Mouse (Mus musculus) c-Kit-negative CD71-positive TER-119-positive erythroid progenitor cells, embryonic 14.5 days (primary cell): ENCODE measurements around the gene Ttc28.

Experiments used
- DNase-seq: peaks from one replicate; pipeline ENCODE4 v3.0.0-alpha.2; 2013; ENCODE audit warnings: low read depth, low spot score

The Ttc28 gene

DNA sequence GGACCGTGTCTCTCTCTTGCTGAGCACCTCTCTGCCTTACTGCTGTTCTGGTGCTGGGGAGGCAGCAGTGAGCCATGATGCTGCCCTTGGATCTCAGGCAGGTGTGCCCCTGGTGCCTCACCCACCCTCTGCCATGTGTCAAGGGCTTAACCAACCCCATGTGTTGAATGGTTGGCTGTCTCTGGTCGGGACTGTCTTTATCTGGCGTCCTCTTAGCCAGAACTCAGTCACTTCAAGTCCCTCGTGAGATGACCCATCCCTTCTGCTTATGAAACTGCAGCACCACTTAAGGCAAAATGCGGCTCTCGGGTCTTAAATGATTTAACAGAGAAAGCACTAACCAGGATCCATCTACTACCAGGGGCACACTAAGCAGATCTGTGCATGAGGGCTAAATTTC is 283.3 kb downstream of the Ttc28 start:
- no peak for DNase-seq

DNA sequence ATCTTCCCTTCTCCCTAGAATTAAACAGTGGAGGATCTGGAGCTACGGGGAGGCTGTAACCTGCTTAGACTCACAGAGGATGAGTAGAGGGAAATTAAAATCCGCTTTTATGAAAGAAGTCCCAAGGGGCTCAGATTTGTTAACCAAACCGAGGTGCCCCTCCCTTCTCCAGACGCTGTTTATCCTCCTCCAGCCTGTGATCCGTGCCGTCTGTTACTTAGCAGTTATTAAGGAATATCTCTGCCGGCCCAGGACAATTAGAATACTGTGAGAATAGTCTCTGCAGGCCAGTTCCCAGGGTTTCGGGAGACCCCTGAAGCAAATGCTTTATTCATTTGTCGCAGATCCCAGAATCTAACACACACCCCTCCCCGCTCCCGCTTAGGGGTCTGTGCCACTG is 283.8 kb downstream of the Ttc28 start:
- no peak for DNase-seq

DNA sequence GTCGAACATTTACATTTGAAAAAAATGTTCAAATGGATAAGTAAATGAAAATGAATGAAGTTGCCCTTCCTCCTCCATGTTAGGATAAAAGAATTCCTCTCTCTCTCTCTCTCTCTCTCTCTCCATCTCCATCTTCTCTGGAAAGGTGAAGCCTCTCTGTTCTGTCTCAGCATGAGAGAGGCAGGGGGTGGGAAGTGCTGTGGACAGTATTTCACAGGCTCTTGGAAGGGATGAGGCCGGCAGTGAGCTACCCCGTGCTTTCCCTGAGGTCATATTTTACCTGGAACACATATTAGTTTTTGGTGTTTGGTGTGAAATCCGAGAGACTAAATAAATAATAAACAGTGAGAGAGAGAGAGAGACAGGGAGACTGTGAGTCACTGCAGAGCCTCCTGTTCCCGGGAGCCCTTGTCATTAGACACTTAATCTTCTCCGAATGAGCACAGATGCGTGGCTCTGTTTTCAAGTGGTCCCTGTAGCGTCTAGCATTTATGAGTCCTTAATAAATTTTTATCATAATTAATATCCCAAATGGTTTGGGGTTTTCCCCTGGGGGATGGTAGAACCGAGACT is 284.8 kb downstream of the Ttc28 start:
- no peak for DNase-seq

DNA sequence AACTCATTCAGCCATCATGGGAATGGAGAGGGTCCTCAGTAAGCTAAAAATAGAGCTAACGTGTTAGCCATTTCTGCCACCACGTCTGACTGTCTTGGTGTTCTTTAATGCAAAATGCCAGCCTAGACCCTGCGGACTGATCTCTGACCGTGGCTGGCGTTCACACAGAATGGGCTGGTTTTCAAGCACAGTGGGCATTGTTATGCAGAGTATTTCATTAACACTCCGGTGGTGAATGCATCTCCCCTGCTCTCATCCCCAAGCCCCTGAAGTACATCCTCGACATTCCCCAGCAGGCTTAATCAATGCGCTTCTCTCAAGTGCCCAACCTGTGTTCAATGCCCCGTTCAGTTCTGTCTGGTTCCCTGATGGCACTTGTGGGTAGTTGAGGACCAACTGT is 290.8 kb downstream of the Ttc28 start:
- DNase-seq: no peak

DNA sequence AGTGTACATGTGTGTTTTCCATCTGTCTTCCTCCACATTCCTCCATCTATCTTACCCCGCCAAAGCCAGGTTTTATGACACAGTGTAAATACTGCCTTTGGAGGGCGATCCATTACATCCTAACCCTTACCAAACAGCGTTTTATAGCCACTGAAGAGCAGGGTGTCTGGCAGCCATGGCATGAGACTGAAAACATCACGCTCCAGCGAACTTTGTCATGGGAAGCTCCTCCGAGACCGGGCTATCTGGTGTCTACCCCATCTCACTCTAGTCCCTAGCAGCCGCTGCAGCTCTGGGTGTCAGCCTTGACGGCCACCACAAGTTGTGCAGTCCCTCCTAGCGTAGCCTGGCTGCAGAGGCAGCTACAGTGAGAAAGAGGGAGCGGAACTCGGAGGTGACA is 295.8 kb downstream of the Ttc28 start:
- DNase-seq: no peak

DNA sequence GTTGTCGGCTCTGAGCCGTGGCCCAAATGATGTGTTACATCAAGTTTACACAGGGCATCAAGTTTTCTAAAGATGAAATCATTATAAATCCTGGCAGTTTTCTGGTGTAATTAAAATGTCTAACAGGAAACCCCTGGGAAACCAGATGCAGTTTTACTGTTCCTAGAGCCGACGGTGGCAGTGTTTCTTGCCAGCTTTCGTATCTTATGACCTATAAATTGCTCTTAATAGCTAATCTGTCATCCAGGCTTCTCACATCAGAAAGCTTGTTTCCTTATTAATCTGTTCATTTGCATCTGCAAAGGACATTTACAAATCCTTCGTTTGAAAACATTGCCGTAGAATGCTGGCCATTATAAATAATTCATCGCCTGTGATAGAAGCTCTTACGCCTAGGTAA is 296.2 kb downstream of the Ttc28 start:
- DNase-seq: no peak

DNA sequence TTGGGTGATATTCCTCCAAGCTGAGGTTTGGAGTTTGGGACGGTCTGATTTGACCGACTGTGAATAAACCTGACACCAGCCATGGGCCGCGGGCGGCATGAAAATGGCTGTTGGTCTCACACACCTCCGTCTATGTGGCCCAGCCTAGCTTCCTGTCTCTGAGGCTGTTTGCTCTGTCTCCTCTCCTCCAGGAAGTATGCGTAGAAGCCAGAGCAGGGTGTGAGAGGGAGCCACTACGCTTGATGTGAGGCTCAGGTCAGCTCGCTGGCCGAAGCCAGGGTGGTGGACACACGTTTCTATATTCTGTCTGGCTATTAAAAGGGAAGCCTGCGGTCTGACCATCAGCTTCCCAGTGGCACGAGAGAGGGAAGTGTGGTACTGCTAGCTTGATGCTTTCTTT is 296.8 kb downstream of the Ttc28 start:
- no peak for DNase-seq

DNA sequence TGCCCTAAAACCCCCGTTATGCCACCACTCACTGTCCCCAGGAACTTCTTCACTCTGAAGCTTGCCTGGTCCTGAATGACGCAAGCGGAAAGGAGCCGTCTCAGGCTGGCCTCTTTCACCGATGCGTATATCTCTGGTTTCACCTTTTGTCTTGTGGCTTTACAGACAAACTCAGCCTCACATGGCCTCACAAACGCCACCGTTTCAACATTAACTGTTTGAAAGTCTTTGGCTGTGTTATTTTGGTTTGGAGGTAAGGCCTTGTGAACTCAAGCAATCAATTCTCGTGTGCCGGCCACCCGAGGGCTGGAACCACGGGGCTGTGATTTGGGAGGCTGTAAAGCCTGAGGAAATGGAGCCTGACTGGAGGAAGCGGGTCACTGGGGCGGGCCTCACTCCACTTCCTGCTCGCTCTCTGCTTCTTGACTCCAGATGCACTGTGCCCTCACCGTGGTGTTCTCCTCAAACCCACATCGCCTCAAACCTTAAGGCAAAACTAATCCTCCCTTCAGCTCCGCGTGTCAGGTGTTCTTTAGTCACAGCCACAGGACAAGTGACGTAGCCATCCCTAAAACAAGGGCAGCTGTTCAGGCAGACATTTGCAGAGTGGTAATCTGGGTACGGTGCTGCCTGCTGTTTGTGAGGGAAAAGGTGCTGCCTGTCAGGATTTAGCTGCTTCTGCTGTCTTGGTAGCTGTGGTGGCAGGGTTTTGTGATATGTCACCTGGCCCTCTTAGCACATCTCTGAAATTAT is 298.9 kb downstream of the Ttc28 start:
- DNase-seq: no peak

DNA sequence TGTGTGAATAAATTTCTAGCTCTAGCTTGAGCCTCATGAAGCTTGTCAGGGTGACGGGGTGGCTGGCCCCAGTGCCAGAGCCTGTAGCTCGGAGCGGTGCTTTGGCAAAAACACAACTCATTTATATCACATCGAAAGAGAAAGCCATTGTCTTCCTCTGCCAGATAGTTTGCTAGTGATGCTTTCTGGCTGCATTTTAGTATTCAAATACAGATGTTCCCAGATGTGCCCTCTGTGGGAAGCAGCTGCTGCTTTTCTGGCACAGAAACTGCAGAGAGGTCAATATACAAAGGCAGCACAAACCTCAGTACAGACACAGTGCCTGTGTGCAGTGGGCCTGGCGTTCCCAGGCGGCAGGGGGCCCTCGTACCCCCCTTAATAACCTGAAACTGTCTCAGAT is 300.0 kb downstream of the Ttc28 start:
- DNase-seq: no peak

DNA sequence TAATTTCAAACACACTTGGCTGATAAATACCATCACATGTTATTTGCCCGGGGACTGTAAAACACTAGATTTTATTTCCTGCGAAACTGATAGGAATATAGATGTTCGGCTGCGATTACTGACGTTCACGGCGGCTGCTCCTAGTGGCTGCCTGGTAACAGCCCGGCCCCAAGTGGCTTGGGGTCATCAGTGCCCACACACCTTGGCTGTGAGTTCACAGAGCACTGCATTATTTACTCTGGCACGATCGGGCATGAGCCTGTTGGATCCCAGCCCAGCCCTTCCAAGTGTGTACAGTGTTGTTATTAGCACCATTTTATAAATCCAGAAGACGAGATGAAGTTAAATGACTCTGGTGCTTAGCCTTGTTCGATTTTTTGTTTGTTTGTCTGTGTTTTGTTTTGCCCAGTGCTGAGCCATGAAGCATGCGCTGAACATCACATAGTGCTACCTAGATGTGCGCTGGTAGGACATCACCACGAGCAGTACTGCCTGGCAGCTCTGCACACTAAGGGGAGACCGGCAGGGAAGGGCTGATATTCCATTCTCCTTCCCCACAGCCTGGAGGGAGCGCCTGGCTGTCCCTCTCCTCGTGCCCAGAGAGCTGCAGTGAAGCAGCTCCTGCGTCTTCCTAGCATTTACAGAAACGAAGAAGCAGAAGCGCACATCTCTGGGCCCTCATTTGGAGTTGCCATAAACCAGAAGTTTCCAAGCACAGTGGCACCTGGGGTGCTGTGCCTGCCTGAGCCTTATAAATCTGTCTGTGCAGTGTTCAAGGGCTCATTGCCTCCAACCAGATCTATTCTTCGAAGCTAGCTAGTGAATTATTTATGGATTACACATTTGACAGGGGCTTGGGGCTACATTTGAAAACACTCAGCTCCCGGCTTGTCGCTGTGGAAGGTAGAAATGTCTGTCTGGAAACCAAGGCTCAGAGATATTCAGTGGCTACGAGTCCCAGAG is 300.8 kb downstream of the Ttc28 start:
- DNase-seq: no peak

DNA sequence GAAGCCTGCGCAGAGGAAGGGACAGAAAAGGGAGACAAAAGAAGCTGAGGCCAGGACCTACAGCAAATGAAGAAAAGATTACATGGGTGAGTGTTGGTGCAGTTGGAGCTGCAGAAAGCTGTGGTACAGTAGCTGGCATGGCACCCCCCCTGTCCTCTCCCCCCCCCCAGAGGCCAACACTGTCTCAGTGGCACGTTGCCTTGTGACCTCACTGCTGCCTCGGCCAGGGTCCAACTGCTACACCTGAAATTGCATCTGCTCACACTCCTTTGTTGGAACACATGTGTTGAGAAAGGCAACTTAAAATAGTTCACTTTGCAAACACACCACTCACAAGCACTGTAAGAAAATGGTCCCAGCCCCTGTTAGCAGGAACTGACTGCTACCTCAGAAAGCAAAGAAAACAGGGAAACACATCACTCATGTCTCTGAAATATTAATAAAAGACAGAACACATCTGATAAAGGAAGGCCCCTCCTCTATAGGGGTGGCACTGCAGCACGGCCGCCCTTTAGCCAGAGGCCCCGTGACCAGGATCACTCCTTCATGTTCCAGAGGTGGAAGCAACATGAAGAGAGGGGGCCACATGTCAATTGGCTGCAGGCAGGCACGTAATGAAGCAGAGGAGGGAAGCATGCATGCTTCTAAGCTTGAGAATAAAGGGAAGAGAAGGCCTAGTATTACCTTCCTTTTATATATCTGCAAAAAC is 301.8 kb downstream of the Ttc28 start:
- DNase-seq: no peak

DNA sequence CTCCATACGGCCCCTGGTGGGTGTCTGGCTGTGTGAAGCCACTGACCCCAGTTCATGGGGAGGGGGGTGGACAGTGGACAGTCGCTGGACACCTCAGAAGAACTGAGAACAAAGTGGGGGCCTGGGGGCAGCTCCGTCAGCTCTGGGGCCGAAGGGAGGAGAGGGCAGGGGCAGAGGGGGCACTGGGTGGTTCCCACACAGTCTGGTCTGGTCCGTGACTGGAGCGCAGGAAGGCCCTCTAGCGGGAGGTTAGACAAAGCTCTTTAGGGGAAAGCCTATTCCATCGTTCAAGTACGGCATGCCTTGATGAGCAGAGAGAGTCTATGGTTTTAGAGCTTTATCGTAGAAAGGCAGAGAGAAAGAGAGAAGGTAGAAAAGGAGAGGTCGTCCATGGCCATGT is 307.0 kb downstream of the Ttc28 start:
- no peak for DNase-seq

DNA sequence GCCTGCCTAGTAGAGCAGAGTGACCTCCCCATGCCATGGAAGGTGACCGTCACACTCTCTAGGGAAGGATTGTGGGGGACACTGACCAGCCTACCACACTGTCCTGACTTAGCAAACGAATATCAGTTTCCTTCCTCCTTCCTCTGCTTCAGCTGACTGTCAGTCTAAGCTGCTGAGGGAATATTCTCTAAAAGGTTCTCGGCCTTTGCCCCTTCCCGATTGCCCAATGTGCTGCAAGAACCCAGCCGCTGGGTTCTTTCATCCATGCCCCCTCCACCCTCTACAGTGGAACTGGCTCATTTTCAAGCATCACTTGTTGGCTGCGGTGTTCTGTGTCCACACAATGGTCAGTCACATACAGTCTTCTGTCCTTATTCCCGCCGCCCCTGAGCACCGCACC is 312.4 kb downstream of the Ttc28 start:
- DNase-seq: no peak

DNA sequence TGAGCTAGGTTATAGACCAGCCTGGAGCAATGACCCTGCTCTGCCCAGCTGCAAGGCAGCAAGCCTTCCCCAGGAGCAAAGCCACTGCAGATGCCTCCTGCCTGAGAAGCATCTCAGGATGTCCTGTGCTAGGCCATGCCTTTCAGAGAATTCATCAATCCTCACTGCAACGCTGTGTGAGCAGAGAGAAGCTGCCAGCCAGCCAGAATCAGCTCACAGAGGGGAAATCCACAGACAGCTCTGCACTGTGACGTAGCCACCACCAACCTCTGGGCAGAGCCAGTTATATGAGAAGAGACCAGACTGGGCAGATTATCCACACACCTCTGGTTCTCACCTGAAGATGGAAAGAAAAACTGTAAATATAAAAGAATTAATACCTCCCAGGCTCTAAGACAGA is 315.2 kb downstream of the Ttc28 start:
- no peak for DNase-seq

DNA sequence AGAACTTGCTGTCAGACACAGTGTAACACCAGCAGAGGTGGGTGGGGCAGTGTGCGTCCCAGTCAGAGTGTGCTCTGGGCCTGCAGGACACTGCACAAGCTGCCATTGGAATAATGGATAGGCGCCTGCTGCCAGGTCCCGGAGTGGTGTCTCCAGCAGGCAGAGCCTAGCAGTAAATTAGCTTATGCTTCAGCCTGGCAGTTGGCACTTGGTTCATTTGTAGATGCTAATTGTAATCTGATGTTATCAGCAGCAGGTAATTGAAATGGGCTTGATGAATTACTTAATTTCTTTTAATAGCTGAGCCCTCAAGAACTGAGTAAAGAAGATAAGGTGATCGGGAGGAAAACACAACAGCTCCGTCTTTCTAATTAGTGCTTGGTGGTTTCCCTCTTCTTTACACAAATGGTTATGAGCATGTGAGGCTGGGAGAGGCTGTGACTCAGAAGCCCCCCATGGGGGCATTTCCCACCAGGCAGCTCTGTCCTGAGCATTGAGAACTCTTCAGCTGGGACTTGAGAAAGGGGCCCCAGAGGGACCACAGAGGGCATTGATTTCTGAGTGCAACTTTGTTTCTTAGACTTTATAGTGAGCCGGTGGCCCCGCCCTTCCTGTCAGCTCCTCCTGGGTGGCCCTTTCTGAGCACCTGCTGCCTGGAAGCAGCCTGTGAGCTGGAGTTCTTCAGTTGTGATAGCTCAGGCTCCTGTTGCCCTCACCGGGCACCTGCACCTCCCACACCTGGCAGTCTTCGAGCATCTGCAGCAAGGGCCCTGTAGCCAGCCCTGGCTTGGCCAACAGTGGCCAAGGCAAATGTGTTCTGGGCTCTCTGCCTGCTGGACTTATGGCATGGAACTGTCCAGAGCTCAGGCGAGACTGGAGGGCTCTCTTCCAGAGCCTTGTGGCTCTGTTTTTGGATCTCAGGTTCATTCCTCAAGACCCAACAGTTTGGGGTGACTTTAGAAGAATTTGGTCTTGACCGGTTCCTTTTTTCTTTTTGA is 316.2 kb downstream of the Ttc28 start:
- no peak for DNase-seq

DNA sequence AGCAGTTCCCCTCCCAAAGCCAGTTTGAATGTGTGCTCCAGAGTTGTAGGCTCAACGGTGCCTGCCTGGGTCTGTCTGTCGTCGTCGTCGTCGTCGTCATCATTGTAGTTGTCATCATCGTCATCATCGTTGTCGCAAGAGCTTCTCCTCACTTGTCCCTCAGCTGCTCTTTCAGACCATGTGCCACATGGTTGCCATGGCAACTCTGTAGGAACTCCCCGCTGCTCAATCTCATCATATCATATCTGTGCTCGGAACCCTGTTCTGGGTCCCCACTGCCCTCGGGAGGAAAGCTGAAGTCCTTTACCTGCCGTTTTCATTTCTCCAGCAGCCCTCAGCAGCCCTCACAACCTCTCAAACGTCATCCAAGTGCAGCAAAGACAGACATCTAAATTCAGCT is 318.1 kb downstream of the Ttc28 start:
- no peak for DNase-seq

DNA sequence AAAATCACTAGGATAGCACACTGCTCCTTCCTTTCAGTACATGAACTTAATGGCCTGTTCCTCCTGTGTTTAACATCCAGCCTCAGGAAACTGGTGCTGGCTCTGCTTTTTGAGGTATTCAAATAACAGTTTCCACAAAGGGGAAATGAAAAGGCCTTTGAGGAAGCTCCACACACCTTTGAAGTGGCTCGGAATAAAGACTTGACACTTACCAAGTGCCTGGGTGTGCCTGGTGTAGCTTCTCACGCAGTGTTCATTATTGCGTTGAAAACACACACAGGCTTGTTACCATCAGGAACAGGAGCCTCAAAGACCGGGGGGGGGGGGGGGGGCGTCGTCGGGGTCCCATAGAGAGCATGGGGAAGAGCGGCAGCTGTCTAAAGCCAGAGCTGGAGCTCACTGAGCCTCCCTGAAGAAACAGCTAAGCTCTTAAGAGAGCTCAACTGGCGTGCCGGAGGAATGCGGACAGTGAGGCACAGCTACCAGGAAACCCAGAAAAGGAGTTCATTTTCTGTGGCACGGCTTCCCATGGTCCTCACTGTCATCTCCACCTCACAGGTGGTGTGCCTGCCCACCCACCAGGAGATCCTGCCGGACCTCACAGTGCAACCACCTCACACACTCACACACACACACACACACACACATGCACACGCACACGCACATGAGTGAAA is 320.7 kb downstream of the Ttc28 start:
- DNase-seq: no peak

DNA sequence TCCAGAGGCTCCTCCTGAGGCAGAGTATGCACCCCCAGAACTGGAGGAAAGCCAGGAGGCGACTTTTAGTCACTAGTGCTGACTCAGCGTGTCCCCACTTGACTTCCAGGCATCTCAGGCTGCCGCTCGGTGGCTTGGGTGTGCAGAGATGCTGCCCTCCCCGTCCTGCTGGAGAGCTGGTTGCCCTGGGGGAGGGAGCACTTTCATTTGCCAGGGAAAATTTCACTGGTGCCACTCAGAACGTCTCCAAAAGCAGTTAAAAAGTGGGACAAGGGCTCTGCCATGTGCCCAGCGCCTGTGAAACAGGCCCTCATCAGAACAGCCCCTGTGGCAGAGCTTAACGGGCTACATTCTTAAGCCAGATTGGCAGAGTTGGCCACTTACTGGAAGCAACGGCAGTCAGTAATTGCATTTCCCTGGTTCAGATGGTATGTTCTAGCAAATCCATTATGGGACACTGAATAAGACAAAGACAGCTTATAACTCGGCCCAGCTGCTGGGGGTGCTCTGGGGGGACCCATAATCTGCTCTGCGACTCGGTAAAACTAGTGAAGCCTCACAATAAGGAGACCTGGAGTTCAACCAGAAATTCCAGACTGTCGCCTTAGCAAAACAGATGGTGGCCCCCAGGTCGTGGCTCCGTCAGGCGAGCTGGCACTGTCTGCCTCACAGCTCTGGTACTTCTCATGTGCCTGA is 321.5 kb downstream of the Ttc28 start:
- DNase-seq: no peak

DNA sequence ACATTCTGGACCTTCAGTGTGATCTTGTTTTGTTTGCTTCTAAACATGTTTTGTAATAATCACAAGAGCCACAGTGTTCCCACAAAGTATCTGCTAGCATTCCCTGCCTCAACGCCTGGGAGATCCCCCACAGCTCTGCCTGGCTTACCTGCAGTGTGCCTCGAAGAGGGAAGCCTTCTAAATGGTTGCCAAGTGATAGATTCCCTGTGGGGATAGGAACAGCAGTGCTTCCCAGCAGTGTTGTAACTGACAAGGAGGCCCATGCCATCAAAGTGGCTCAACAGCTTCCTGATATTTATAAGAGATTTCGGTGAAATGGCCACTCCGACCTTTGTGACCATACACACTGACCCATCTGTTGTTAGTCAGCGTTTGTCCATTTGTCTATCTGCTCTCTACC is 324.6 kb downstream of the Ttc28 start:
- no peak for DNase-seq
